Mouse (Mus musculus) neutrophil, adult 5-6 weeks (primary cell): ENCODE data around the gene Serinc2. TPM values are rescaled to one million over a fixed set of nuclear protein-coding genes. Genes with fewer than 3 reads are reported as not detected.

ENCODE experiments used
- ATAC-seq: fragments of 151-379, 151-347 bp; 2 replicates; pipeline ENCODE4 v1.8.0; 2017; ENCODE audit warnings: mild to moderate bottlenecking, moderate TSS enrichment; ENCODE audit not compliant: insufficient number of reproducible peaks, poor library complexity, low FRiP score, severe bottlenecking; ENCODE audit errors: extremely low read depth
- total RNA-seq: library from RNA; stranded (forward); fragments of 200-1000 nt; gene quantifications from 2 replicates; pipeline ENCODE4 v1.2.3, GENCODE M21; 2017

The Serinc2 gene
- total RNA-seq, 1 experiment from 2014 or later, result not detected

GRCm38 (mm10) chr4:130299629-130300018 lies 20.6 kb upstream of the Serinc2 start:
- no peak for ATAC-seq

DNA sequence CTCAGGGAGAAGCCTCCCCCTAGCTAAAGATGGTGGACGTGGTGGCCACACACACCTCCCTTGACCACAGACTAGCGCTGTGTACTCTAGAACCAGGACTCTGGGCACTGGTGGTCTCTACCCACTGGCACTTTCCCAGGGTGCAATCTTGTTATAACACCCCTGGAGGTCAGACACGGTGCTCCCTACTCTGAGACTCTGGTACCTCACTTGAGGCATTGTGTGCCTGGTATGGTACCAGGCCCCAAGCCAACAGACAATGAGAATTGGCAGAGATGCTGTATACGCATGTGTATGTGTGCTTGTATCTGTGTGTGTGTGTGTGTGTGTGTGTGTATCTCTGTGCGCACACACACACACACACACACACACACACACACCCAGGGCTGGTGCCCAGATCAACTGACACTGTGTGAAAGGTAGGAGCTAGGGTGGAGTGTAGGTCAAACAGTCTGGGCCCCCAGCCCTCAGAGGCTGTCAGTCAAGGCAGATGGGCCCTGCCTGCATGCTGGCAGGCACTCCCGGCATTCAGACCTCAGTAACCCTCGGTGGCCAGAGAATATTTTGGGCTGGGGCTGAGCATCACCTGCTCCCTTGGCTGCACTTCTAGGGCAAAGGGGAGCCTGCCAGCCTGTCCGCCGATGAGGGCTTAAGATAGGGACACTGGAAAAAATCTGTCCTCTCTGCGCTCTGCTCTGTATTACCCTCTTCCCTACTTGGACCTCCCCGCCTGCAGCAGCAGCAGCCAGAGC lies 20.0 kb upstream of the Serinc2 start:
- ATAC-seq, result no peak

- no peak for ATAC-seq
These were observed 18.1 kb upstream of the Serinc2 start for GRCm38 (mm10) chr4:130297123-130297529.

GRCm38 (mm10) chr4:130296243-130296965 lies 17.4 kb upstream of the Serinc2 start:
- ATAC-seq, result no peak

- ATAC-seq, result no peak
These were observed 16.2 kb upstream of the Serinc2 start for GRCm38 (mm10) chr4:130295047-130295745.

- no peak for ATAC-seq
These were observed 15.5 kb upstream of the Serinc2 start for GRCm38 (mm10) chr4:130294513-130294912.

GRCm38 (mm10) chr4:130292271-130292670 lies 13.3 kb upstream of the Serinc2 start:
- ATAC-seq, result peak; percentile 79

GRCm38 (mm10) chr4:130289824-130290223 lies 10.8 kb upstream of the Serinc2 start:
- ATAC-seq, result 0 out of 2 replicates have a peak, but pooled peaks have one; percentile 43

DNA sequence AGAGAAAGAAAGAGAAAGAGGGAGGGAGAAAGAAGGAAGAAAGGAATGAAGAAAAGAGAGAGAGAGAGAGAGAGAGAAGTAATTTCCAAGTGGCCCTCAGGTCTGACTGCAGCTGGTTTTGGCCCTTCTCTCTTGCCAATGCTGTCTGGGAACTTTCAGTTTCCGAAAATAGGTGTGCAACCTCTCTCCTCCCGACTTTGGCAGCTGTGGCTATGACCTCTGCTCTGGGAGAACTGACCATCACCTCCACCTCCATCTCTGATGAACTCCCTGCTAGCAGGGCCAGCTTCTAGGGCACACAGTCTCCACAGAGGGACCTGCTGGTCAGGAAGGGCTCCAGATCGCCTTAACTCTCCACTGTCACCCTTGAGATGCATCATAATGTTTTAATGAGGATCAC lies 7.5 kb upstream of the Serinc2 start:
- no peak for ATAC-seq

DNA sequence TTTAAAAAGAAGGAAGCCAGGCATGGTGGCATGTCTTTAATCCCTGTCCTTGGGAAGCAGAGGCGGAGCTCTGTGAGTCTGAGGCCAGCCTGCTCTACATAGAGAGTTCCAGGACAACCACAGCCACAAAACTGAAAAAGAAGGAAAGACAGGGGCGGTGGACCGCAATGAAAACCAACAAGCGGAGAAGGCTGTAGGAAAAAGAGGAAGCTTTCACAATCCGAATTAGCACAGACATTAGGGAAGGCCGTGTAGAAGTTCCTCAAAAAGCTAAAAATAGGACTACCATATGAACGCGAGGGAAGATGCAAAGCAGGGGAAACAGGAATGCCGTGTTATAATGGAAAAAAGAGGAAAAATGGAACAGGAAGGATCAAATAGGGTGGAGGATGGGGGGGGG lies 4.8 kb upstream of the Serinc2 start:
- 0 out of 2 replicates have a peak, but pooled peaks have one; percentile 23 for ATAC-seq

- no peak for ATAC-seq
These were observed 3.9 kb upstream of the Serinc2 start for GRCm38 (mm10) chr4:130282856-130283255.

GRCm38 (mm10) chr4:130276573-130277176 lies 2.3 kb downstream of the Serinc2 start:
- no peak for ATAC-seq

DNA sequence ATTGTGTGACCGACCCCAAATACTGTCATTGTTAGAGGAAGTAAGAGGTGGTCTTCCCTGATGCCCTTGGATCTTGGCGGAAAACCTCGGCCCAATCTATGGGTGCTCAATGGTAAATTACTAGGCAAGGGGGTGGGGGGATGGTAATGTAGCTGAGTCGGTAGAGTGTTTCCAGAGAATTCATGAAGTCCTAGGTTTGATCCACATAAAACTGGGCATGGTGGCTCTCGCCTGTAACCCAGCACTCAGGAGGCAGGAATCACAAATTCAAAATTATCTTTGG lies 3.2 kb downstream of the Serinc2 start:
- ATAC-seq, result no peak

DNA sequence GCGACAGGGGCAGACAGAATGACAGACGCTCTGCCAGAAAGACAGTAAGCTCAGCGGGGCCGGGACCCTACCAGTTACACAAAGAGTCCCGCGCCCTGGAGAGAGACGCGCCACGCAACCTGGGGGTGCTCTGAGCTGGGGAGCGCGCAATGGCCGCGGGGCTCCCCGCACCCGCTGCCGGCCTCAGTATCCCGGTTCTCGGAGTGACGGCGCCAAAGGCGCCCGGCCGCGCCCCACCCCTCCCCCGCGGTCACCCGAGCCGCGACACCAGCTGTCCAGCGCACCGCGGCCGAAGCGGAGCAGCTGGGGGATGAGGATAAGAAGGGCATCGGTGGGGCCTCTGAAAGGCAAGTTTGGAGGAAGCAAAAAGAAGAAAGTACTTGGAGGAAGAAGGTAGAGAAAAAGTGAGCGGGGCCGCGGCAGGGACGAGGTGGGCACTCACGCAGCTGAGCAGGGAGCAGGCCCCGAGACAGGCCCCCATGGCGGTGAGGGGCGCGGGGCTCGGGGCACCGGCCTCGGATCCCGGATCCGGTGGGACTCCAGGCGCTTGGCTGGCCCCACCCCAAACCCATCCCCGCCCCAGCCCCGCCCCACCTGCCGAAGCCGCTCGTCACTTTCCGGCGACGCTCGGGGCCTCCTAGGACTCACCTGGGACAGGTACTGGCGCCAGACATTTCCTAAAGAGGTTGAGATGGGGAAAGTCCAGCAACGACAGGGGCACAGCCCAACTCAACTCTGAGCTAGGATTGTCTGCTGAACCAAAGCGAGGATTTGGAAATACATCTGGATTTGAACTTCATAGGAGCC lies 3.8 kb downstream of the Serinc2 start:
- no peak for ATAC-seq

DNA sequence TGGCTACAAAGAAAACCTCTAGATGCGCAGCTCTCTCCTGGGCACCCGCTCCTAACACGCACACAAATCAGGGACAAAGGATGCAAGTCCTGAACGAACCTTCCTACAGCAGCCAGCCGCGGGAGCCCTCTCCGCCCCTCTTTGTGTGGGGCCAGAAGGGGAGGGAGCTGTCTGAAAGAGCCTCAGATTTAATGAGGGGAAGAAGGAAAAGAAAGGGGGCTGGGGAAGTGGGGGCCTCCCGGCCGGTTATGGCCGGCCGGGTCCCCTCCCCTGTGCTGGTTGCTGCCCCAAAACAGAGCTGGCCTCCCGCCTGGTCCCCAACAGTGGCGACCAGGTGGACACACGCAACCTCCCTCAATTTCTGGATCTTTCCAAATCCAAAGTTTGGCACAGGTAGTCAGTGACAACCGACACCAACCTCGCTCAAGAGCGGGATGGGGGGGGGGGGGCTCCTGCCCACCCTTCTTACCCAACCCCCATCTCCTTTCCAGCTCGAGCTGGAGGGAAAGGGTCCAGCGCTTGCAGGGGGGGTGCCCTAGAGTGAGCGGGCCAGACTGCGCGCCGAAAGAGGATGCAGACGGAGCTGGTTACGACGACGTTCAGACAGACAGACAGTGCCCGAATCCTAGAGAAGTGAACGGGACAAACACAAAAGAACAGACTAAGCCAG lies 4.5 kb downstream of the Serinc2 start:
- no peak for ATAC-seq

- ATAC-seq, result no peak
These were observed 5.2 kb downstream of the Serinc2 start for GRCm38 (mm10) chr4:130273698-130274345.

DNA sequence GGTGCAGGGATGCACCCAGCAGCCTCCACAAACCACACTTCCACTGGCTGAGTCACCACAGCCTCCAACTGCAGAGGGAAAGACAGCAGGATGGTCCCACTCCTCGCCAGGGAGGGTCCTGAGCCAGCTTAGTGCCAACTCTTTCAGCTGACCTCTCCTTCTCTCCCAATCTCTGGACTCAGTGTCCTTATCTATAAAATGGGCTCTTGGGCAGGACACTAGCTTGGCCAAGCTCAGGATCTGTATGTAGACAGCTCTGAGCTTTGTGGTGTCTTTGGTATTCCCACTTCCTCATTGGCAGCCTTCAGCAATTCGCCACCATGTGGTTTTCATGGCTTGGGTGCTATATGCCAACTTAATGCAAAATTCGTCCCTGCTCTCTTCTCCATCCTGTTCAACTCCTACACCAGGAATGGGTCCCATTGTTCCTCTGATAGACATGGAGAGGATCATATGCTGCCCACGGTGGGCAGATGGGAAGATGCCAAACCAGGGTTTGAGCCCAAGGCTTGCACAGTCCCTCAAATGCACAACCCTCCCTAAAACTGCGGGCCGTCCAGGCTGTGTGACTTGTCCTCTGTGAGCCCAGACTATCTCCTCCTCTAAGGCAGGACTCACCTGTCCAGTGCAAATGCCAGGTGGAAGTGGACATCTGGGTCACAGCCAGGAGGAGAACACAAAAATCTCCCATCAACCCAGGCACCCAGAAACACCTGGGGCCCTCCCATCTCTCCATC lies 8.2 kb downstream of the Serinc2 start:
- ATAC-seq, result no peak
